Mouse (Mus musculus) limb, embryonic 12.5 days (tissue): ENCODE measurements around the gene Fgf12. TPM values are rescaled to one million over a fixed set of nuclear protein-coding genes. Genes with fewer than 3 reads are reported as not detected.

ENCODE experiments used
- ATAC-seq: fragments of 200-750 bp; cut with Nextera tagmentation; 2 replicates; pipeline ENCODE4 v1.8.0; 2017; ENCODE audit warnings: low read depth, moderate TSS enrichment; ENCODE audit not compliant: insufficient number of reproducible peaks, insufficient read depth, low FRiP score, low TSS enrichment
- H3K27ac ChIP-seq: fragments of 300-500 bp; sonication (generic); 2 replicates; pipeline ENCODE4 v1.5.1; 2016; ENCODE audit warnings: mild to moderate bottlenecking, moderate library complexity
- H3K27me3 ChIP-seq: fragments of 300-500 bp; sonication (generic); 2 replicates; pipeline ENCODE4 v1.6.1; 2016; ENCODE audit warnings: mild to moderate bottlenecking, moderate library complexity
- H3K36me3 ChIP-seq: fragments of 300-500 bp; sonication (generic); 2 replicates; pipeline ENCODE4 v1.6.1; 2016; ENCODE audit warnings: mild to moderate bottlenecking, moderate library complexity
- H3K4me1 ChIP-seq: fragments of 300-500 bp; sonication (generic); replicated peaks from 2 replicates; pipeline ENCODE4 v1.6.1; 2016
- H3K4me2 ChIP-seq: fragments of 300-500 bp; sonication (generic); 2 replicates; pipeline ENCODE4 v1.6.1; 2016; ENCODE audit warnings: mild to moderate bottlenecking, moderate library complexity
- H3K4me3 ChIP-seq: fragments of 300-500 bp; sonication (generic); replicated peaks from 2 replicates; pipeline ENCODE4 v1.5.1; 2016; ENCODE audit warnings: mild to moderate bottlenecking
- H3K9ac ChIP-seq: fragments of 300-500 bp; sonication (generic); replicated peaks from 2 replicates; pipeline ENCODE4 v1.6.1; 2016; ENCODE audit warnings: mild to moderate bottlenecking, moderate library complexity
- H3K9me3 ChIP-seq: fragments of 300-500 bp; sonication (generic); 2 replicates; pipeline ENCODE4 v1.6.1; 2016; ENCODE audit warnings: mild to moderate bottlenecking, moderate library complexity
- WGBS: fragments of 180-500 bp; shearing (Covaris S2); methylation state at CpG from one replicate; pipeline ENCODE4 v1.1.7; 2016; 5-methylcytosine and 5-hydroxymethylcytosine counted together
- polyA plus RNA-seq: library from polyadenylated mRNA; unstranded; fragments of >200 nt; fragmentation: Nextera tagmentation; extraction: Ambion mirVana; gene quantifications from 2 replicates; pipeline ENCODE4 v1.2.1, GENCODE M21; 2016

The Fgf12 gene
- polyA plus RNA-seq: 5.0 and 5.2 TPM in 2 replicates

DNA sequence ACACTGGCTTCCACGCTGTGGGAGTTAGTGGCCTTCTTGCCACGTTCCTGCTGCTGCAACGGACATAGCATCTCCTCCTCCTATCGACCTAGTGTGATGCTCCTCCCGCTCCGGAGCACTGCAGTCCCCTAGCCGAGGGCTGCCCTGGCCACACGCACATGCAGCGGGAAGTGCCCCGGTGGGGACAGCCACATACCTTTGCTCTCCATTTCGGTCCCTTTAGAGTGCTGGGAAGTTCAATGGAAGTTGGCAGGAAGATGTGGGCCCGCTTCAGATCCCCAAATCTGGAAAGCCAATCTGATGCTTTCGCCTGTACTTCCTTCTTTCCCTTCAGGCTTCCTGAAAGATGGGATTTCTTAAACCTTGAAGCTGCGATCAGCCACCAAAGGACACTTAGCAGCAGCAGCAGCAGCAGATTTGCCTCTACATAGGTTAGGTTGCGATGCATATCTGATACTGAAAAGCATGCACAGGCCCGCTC is at the start of gene Fgf12:
Fgf12 (minus strand) TSS at position 431 of the 481 bp plus-strand sequence.
- H3K4me3 ChIP-seq: peak within 1 kb of the TSS; percentile 37
- peak within 1 kb of the TSS; percentile 50; the same call in 1 of the 2 replicates for H3K9ac ChIP-seq
- H3K4me1 ChIP-seq: peaks cover 6% of the 10 kb centered on the region; the same call in 1 of the 2 replicates
- no peaks in the 10 kb centered on the region for H3K9me3 ChIP-seq
- peaks cover 11% of the 10 kb centered on the region; the same call in 1 of the 2 replicates for H3K27me3 ChIP-seq
- ATAC-seq: no peak
- under 1% methylated on average over 16 of the region's 16 CpGs for whole genome bisulfite sequencing
- no peak within 1 kb of the TSS for H3K27ac ChIP-seq
- H3K4me2 ChIP-seq: peak within 1 kb of the TSS; percentile 69
- H3K36me3 ChIP-seq: no peaks in the 10 kb centered on the region

DNA sequence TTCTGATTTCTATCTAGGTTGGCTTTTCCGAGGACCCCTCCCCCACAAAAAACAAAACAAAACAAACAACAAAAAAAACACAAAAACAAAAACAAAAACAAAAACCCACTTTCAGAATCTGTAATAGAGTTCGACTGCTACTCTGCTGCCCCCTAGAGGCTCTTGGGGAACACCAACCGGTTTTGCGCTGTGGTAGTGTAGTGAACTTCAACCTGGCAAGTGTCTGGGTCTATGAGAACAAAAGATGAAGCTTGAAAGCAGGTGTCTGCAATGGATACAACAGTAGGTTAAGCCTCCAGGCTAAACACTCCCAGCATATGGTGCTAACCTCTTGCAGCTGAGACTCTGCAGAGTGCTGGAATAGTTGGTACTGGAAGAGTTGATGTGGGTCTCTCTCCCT is 40.2 kb upstream of the Fgf12 start:
- 5% methylated on average over 4 of the region's 4 CpGs for WGBS
- ATAC-seq: no peak
- H3K4me3 ChIP-seq: no peak overlapping the region
- H3K9ac ChIP-seq: no peak overlapping the region
- no peak overlapping the region for H3K4me2 ChIP-seq
- no peaks in the 10 kb centered on the region for H3K4me1 ChIP-seq
- no peak overlapping the region for H3K27ac ChIP-seq
- H3K9me3 ChIP-seq: no peaks in the 10 kb centered on the region
- H3K36me3 ChIP-seq: no peaks in the 10 kb centered on the region
- H3K27me3 ChIP-seq: no peaks in the 10 kb centered on the region; the same call in 1 of the 2 replicates

DNA sequence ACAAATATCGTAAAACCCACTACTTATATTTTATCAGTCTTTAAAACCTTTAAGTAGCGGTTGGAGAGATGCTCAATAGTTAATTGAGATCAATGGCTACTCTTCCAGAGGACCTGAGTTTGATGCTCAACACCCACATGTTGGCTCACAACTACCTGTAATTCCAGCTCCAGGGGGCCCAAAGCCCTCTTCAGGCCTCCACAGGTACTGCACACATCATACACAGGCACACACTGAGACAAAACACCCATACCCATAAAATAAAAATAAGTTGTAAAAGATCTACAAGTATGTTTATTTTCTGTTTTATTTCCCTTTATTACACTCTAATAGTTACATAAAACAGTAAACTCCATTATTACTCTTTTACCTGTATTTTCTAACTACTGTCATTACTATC is 17.4 kb upstream of the Fgf12 start:
- no peak overlapping the region for H3K4me2 ChIP-seq
- H3K27me3 ChIP-seq: no peaks in the 10 kb centered on the region
- no peak overlapping the region for H3K9ac ChIP-seq
- no peak for ATAC-seq
- WGBS: 82% methylated on average over 2 of the region's 2 CpGs
- no peaks in the 10 kb centered on the region for H3K4me1 ChIP-seq
- no peak overlapping the region for H3K4me3 ChIP-seq
- H3K36me3 ChIP-seq: no peaks in the 10 kb centered on the region
- no peaks in the 10 kb centered on the region for H3K9me3 ChIP-seq
- no peak overlapping the region for H3K27ac ChIP-seq

DNA sequence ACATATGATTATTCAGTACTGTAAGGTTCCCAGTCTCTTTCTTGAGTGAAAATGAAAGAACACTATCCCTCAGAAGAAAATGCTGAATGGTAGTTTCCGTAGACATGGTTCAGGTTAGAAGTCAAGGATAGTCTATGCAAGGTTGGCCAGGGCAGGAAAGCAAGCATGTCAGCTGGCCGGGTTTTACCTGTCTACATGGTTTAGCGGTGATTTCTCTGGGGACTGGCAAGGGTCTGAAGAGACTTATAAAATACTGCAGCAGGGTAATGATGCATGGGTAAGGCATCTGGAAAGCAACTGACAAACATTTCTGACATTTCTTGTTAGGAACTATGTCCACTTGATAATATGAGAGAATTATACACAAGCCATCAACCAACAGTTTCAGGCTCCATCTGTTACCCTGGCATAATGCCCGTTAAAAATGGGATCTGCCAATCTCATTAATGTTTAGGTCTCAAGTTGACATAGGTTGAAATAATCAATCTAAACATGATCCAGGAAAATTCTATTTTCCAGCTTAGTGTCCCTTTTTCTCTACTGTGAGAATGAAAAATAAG is 8.6 kb upstream of the Fgf12 start:
- ATAC-seq: no peak
- no peak overlapping the region for H3K27ac ChIP-seq
- H3K4me1 ChIP-seq: no peaks in the 10 kb centered on the region
- H3K9me3 ChIP-seq: no peaks in the 10 kb centered on the region
- H3K27me3 ChIP-seq: no peaks in the 10 kb centered on the region
- H3K4me3 ChIP-seq: no peak overlapping the region
- 86% methylated on average over 4 of the region's 4 CpGs for WGBS
- H3K36me3 ChIP-seq: no peaks in the 10 kb centered on the region
- no peak overlapping the region for H3K9ac ChIP-seq
- no peak overlapping the region for H3K4me2 ChIP-seq

DNA sequence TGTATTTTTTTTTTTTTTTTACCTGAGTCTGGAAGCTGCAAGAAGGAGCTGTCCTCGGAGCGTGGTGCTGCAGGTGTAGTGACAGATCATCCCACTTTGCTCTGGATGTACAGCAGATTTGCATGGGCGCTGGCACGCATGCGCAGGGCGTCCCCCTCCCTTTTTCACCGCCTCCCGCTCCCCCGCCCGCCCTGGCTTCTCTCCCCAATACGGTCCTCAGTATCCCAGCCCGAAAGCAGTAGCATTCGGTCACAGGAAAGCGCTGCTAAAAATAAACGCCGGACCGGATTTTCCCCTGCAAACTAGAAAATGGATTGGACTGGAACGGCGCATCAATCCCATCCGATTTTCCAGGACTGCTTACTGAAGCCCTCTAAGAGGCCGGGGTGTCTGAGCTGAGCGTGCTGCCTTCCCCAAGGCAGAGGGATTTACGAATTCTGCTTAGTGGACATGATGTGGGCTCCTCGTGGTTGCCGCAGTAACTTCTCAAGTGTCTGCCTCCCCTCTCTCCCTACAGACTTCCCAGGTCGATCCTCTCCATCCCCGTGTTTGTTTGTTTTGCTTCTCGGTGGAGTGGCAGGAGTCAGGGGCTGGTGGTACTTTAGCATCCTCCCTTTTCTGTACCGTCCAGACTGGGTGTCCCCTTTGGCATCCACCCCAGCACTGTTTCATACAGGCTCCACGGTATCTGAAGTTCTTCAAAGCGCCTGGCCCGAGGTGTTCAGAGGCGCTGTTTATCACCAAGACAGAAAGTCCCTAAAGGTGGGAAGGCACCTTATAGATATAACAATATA is 453 bp upstream of the Fgf12 start:
- Histone ChIP-seq H3K4me3 (peak overlapping the region; percentile 37), H3K9me3 (no peaks in the 10 kb centered on the region), H3K36me3 (no peaks in the 10 kb centered on the region), H3K4me1 (peaks cover 6% of the 10 kb centered on the region; the same call in 1 of the 2 replicates), H3K4me2 (peak overlapping the region; percentile 69), H3K9ac (peak overlapping the region; percentile 50; the same call in 1 of the 2 replicates), H3K27ac (no peak overlapping the region), H3K27me3 (peaks cover 11% of the 10 kb centered on the region; the same call in 1 of the 2 replicates)
- ATAC-seq: peak; percentile 91
- WGBS: under 1% methylated on average over 33 of the region's 33 CpGs

DNA sequence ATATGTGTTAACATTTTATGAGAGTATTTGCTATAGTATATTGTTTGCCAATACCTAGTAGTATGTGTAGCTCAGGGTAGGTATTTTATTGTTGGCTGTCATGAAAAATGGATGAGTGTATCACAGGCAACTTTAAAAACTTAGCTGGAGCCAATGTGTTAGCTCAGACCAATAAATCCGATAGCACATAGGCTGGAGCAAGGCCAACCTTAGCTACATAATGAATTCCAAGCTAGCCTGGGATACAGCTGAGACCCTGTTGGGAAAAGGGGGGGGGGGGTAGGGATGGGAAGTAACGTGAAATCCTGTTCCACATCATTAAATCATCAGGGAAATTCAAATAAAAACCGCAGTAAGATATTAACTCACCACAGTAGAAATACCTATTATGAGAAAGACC is 18.4 kb downstream of the Fgf12 start:
- H3K4me2 ChIP-seq: no peak overlapping the region
- H3K4me3 ChIP-seq: no peak overlapping the region
- H3K9ac ChIP-seq: no peak overlapping the region
- no peaks in the 10 kb centered on the region for H3K9me3 ChIP-seq
- no peak overlapping the region for H3K27ac ChIP-seq
- H3K36me3 ChIP-seq: no peaks in the 10 kb centered on the region
- peaks cover 4% of the 10 kb centered on the region; the same call in 1 of the 2 replicates for H3K4me1 ChIP-seq
- WGBS: 63% methylated on average over 3 of the region's 3 CpGs
- ATAC-seq: no peak; the same call in 1 of the 2 replicates
- no peaks in the 10 kb centered on the region for H3K27me3 ChIP-seq

DNA sequence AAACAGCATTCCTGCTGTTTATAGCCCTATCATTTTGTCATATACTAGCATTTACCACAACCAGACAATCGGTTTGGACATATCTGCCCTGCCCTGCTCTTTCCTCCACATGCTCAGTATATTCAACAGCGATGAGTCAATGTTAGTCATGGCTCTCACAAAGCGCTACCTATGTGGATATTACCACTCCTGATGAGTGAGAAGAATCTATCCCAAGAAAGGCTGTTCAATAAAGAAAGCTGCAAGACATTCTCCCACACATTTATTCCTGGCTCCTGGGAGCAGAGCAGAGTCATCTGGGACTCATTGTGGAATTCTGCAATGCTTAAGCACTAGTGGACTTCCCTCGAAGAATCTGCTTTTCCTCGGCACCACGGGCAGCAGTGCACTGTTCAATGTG is 26.1 kb downstream of the Fgf12 start:
- H3K4me2 ChIP-seq: no peak overlapping the region
- H3K27me3 ChIP-seq: 0 out of 2 replicates have a peak, but pooled peaks cover 4% of the 10 kb centered on the region
- 82% methylated on average over 6 of the region's 6 CpGs for WGBS
- H3K4me1 ChIP-seq: no peaks in the 10 kb centered on the region
- no peak overlapping the region for H3K27ac ChIP-seq
- ATAC-seq: no peak
- H3K36me3 ChIP-seq: no peaks in the 10 kb centered on the region
- H3K9me3 ChIP-seq: no peaks in the 10 kb centered on the region
- no peak overlapping the region for H3K9ac ChIP-seq
- H3K4me3 ChIP-seq: no peak overlapping the region

DNA sequence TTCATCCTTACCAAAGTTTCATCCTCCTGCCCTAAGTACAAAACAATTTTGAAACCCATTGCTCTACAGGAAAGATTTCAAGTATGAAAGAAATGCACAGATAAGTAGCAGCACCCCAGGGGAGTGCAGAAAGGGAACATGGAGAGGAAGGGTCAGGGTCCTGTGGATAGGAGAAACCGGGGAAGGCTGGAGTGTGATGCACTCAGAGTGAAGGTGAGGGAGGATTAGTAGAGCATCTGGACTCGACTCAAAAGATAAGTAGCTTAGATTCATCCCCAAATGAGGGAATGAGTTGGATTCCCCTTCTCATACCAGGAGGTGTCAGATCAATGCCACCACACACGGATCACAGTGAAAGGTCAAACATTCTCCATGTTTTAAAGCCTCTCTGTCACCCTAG is 46.2 kb downstream of the Fgf12 start:
- Histone ChIP-seq H3K4me3 (no peak overlapping the region), H3K27ac (no peak overlapping the region), H3K9ac (no peak overlapping the region), H3K4me1 (no peaks in the 10 kb centered on the region), H3K27me3 (no peaks in the 10 kb centered on the region), H3K36me3 (no peaks in the 10 kb centered on the region), H3K9me3 (no peaks in the 10 kb centered on the region), H3K4me2 (no peak overlapping the region)
- 64% methylated on average over 3 of the region's 3 CpGs for WGBS
- no peak for ATAC-seq

DNA sequence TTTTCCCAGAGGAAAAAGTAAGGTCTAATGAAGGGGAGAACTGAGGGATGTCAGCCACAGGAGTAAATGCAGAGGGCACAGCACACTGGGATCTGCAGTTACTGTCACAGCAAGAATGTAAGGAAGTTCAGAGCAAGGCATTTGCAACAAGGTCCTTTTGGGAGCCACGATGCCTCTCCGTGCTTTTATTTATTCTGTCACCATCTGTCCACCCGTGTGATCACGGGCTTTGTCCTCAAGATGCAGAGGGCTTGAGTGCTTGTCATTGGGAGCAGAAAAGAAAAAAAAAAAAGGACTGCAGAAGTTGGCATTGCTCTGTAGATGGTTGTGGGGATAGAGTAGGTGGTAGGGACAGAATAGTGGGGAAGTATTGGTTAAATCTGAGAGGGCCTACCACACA is 52.5 kb downstream of the Fgf12 start:
- no peak for ATAC-seq
- H3K4me3 ChIP-seq: no peak overlapping the region
- H3K4me1 ChIP-seq: no peaks in the 10 kb centered on the region
- no peak overlapping the region for H3K9ac ChIP-seq
- H3K9me3 ChIP-seq: no peaks in the 10 kb centered on the region
- H3K27ac ChIP-seq: no peak overlapping the region
- no peaks in the 10 kb centered on the region for H3K27me3 ChIP-seq
- H3K4me2 ChIP-seq: no peak overlapping the region
- no peaks in the 10 kb centered on the region for H3K36me3 ChIP-seq
- WGBS: 87% methylated on average over 4 of the region's 4 CpGs

DNA sequence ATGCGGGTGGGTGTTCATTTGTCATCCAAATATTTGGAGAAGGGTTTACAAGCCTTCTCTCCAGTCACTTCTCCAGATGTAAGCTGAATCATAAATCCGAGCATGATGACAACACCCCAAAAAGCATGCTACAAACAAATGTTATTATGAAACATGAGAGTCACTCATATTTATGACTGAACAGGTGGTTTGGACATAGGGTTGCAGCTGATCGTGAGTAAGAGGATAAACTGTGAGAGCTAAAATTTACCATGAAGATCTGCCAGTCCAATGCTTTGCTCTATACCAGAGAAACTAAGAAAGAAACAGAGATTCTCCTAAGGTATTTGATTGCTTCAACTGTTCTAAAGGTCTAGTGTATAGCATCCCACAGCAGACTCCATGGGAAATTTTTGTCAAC is 56.0 kb downstream of the Fgf12 start:
- Histone ChIP-seq H3K4me1 (peaks cover 9% of the 10 kb centered on the region), H3K4me2 (no peak overlapping the region), H3K36me3 (no peaks in the 10 kb centered on the region), H3K27ac (no peak overlapping the region), H3K9ac (no peak overlapping the region), H3K27me3 (no peaks in the 10 kb centered on the region), H3K9me3 (no peaks in the 10 kb centered on the region), H3K4me3 (no peak overlapping the region)
- no peak for ATAC-seq
- WGBS: 73% methylated on average over 3 of the region's 3 CpGs

DNA sequence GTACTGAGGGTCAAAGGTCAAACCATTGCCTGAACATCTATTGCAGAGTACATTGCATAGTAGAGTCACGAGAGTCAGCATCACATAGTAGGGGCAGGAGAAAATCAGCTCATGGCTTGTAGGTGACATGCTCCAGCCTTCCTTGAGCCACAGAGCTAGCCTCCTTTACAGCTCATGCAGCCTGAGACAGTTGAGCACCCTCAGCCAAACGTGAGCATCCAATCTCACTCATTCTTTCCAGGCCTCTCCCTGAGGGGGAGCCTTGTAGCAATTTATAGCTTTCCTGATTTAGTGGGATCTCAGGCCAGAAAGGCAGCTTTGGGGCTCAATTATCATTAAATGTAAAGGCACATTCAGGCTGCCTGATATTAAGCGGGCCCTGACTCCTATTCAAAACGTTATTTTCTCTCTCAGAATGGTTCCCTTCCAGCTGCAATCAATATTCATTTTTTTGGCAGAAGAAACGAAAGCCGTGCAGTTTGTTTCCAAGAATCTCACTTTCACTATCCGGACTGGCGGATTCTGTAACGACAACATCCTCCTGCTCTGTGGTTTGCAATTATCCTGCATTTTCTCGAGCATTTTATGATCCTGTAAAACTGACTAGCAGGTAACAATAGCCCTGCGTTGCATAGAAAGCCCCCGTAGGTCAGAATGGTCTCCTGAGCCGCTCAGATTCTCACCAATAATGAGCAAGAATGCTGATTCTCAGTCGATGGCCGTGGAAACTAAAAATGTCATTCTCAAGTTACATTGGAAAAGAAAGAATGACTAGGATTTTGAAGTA is 58.6 kb downstream of the Fgf12 start:
- ATAC-seq: no peak
- Histone ChIP-seq H3K27me3 (no peaks in the 10 kb centered on the region), H3K4me1 (peaks cover 9% of the 10 kb centered on the region), H3K36me3 (no peaks in the 10 kb centered on the region), H3K9ac (no peak overlapping the region), H3K4me3 (0 out of 2 replicates have a peak overlapping the region, but pooled peaks have one; percentile 1), H3K27ac (no peak overlapping the region), H3K9me3 (no peaks in the 10 kb centered on the region), H3K4me2 (peak overlapping the region; percentile 35)
- 28% methylated on average over 15 of the region's 15 CpGs for WGBS
